Mouse (Mus musculus): Measurements from ENCODE around the gene Akap6. TPM values are rescaled to one million over a fixed set of nuclear protein-coding genes. Genes with fewer than 3 reads are reported as not detected.

Akap6 gene
- polyA plus RNA-seq, 1 experiment: 6.6 TPM

GRCm38 (mm10) chr12:52925448-52925847, 226.3 kb downstream of the Akap6 start:
- no peak for TF ChIP-seq MYOG (IDR thresholded peaks at IDR 0.05; ENCODE audit: control insufficient read depth in 1 of 3, insufficient read depth in 1 of 3, insufficient read length in 2 of 3, low read depth in 2 of 3)
- TF ChIP-seq SRF (IDR thresholded peaks at IDR 0.05; ENCODE audit: control insufficient read depth, insufficient read length, low read depth): no peak
- TF ChIP-seq REST (IDR thresholded peaks at IDR 0.05; ENCODE audit: insufficient read depth, insufficient read length): no peak
- TF ChIP-seq E2F4 (IDR thresholded peaks at IDR 0.05; ENCODE audit: insufficient read depth): no peak
- TF ChIP-seq MYOD1 (IDR thresholded peaks at IDR 0.05; ENCODE audit: control insufficient read depth in 1 of 3, insufficient read length in 2 of 3, low read depth in 2 of 3): no peak
- TF ChIP-seq MAX (IDR thresholded peaks at IDR 0.05; ENCODE audit: low read depth): no peak
- no peak for TF ChIP-seq POLR2A (IDR thresholded peaks at IDR 0.05; ENCODE audit: insufficient read length, low read depth)
- no peak for TF ChIP-seq CEBPB (IDR thresholded peaks at IDR 0.05; ENCODE audit: insufficient read depth, poor library complexity, severe bottlenecking)
- TF ChIP-seq TCF12 (IDR thresholded peaks at IDR 0.05; ENCODE audit: insufficient read depth, poor library complexity, severe bottlenecking): no peak
- TF ChIP-seq POLR2AphosphoS2 (IDR thresholded peaks at IDR 0.05; ENCODE audit: insufficient read length, low read depth): no peak
- no peak overlapping the region for H3K4me3 ChIP-seq
- no peak overlapping the region for H3K4me2 ChIP-seq (ENCODE audit: low read depth)
- H3K36me3 ChIP-seq (ENCODE audit: control insufficient read depth, insufficient read depth): no peaks in the 10 kb centered on the region
- no peaks in the 10 kb centered on the region for H3K79me2 ChIP-seq (ENCODE audit: control insufficient read depth, insufficient read depth)
- H3K27me3 ChIP-seq (ENCODE audit: control insufficient read depth, insufficient read depth, insufficient read length): no peaks in the 10 kb centered on the region
- no peak overlapping the region for H3ac ChIP-seq (ENCODE audit: control insufficient read depth, insufficient read length)

DNA sequence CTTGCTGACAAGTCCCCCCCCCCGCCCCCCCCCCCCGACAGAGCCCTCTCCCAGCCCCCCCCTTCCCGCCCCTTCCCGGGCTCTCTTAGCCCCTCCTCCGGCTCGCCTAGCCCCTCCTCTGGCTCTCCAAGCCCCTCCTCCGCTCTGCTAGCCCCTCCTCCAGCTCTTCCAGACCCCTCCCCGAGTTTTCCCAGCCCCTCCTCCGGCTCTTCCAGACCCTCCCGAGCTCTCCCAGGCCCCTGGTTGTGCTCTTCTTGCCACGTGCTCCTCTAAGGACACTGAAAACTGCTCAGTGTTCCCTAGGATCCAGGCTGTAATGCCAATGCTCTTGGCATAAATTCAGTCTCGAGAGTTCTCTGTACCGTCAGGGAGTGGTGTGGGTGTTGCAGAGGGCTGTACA, 234.6 kb downstream of the Akap6 start:
- no peak overlapping the region for H3K4me2 ChIP-seq (ENCODE audit: low read depth)
- H3K79me2 ChIP-seq (ENCODE audit: control insufficient read depth, insufficient read depth): no peaks in the 10 kb centered on the region
- TF ChIP-seq POLR2AphosphoS2 (IDR thresholded peaks at IDR 0.05; ENCODE audit: insufficient read length, low read depth): no peak
- TF ChIP-seq MYOG (IDR thresholded peaks at IDR 0.05; ENCODE audit: control insufficient read depth in 1 of 3, insufficient read depth in 1 of 3, insufficient read length in 2 of 3, low read depth in 2 of 3): no peak
- no peak for TF ChIP-seq CEBPB (IDR thresholded peaks at IDR 0.05; ENCODE audit: insufficient read depth, poor library complexity, severe bottlenecking)
- TF ChIP-seq MYOD1 (IDR thresholded peaks at IDR 0.05; ENCODE audit: control insufficient read depth in 1 of 3, insufficient read length in 2 of 3, low read depth in 2 of 3): no peak
- no peak for TF ChIP-seq SRF (IDR thresholded peaks at IDR 0.05; ENCODE audit: control insufficient read depth, insufficient read length, low read depth)
- no peak for TF ChIP-seq TCF12 (IDR thresholded peaks at IDR 0.05; ENCODE audit: insufficient read depth, poor library complexity, severe bottlenecking)
- no peak for TF ChIP-seq POLR2A (IDR thresholded peaks at IDR 0.05; ENCODE audit: insufficient read length, low read depth)
- TF ChIP-seq TCF3 (IDR thresholded peaks at IDR 0.05; ENCODE audit: insufficient read length, low read depth): no peak
- no peak overlapping the region for H3K4me3 ChIP-seq
- H3K27me3 ChIP-seq (ENCODE audit: control insufficient read depth, insufficient read depth, insufficient read length): no peaks in the 10 kb centered on the region
- no peak overlapping the region for H3ac ChIP-seq (ENCODE audit: control insufficient read depth, insufficient read length)
- H3K36me3 ChIP-seq (ENCODE audit: control insufficient read depth, insufficient read depth): peaks cover 3% of the 10 kb centered on the region

DNA sequence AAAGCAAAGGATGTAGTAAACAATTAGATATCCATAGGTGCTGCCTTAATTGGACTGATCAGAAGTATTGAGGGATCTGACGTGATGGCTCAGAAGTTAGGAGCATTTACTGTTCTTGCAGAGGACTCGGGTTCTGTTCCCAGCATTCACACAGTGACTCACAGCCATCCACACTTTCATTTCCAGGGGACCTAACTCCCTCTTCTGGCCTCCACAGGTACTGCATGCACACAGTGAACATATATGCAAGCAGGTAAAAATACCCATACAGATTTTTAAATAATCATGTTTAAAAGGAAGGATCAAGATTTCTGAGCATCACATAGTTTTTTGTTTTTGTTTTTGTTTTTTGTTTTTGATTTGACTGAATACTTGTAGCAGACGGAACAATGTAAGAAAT, 235.8 kb downstream of the Akap6 start:
- H3K4me2 ChIP-seq (ENCODE audit: low read depth): no peak overlapping the region
- H3K4me3 ChIP-seq: no peak overlapping the region
- no peaks in the 10 kb centered on the region for H3K79me2 ChIP-seq (ENCODE audit: control insufficient read depth, insufficient read depth)
- H3K27me3 ChIP-seq (ENCODE audit: control insufficient read depth, insufficient read depth, insufficient read length): no peaks in the 10 kb centered on the region
- H3K36me3 ChIP-seq (ENCODE audit: control insufficient read depth, insufficient read depth): peaks cover 6% of the 10 kb centered on the region
- TF ChIP-seq POLR2AphosphoS2 (IDR thresholded peaks at IDR 0.05; ENCODE audit: insufficient read length, low read depth) (no peak), REST (IDR thresholded peaks at IDR 0.05; ENCODE audit: insufficient read depth, insufficient read length) (no peak), SRF (IDR thresholded peaks at IDR 0.05; ENCODE audit: control insufficient read depth, insufficient read length, low read depth) (no peak), MYOG (IDR thresholded peaks at IDR 0.05; ENCODE audit: control insufficient read depth in 1 of 3, insufficient read depth in 1 of 3, insufficient read length in 2 of 3, low read depth in 2 of 3) (no peak), E2F4 (IDR thresholded peaks at IDR 0.05; ENCODE audit: insufficient read depth) (no peak), MAX (IDR thresholded peaks at IDR 0.05; ENCODE audit: low read depth) (no peak), POLR2A (IDR thresholded peaks at IDR 0.05; ENCODE audit: insufficient read length, low read depth) (no peak), CEBPB (IDR thresholded peaks at IDR 0.05; ENCODE audit: insufficient read depth, poor library complexity, severe bottlenecking) (no peak), TCF3 (IDR thresholded peaks at IDR 0.05; ENCODE audit: insufficient read length, low read depth) (no peak), TCF12 (IDR thresholded peaks at IDR 0.05; ENCODE audit: insufficient read depth, poor library complexity, severe bottlenecking) (no peak), MYOD1 (IDR thresholded peaks at IDR 0.05; ENCODE audit: control insufficient read depth in 1 of 3, insufficient read length in 2 of 3, low read depth in 2 of 3) (no peak)
- no peak overlapping the region for H3ac ChIP-seq (ENCODE audit: control insufficient read depth, insufficient read length)

GRCm38 (mm10) chr12:52938786-52939185, 239.6 kb downstream of the Akap6 start:
- TF ChIP-seq MYOG (IDR thresholded peaks at IDR 0.05; ENCODE audit: control insufficient read depth in 1 of 3, insufficient read depth in 1 of 3, insufficient read length in 2 of 3, low read depth in 2 of 3): no peak
- TF ChIP-seq CEBPB (IDR thresholded peaks at IDR 0.05; ENCODE audit: insufficient read depth, poor library complexity, severe bottlenecking): no peak
- no peak for TF ChIP-seq TCF3 (IDR thresholded peaks at IDR 0.05; ENCODE audit: insufficient read length, low read depth)
- no peak for TF ChIP-seq MYOD1 (IDR thresholded peaks at IDR 0.05; ENCODE audit: control insufficient read depth in 1 of 3, insufficient read length in 2 of 3, low read depth in 2 of 3)
- TF ChIP-seq MAX (IDR thresholded peaks at IDR 0.05; ENCODE audit: low read depth): no peak
- no peak for TF ChIP-seq POLR2A (IDR thresholded peaks at IDR 0.05; ENCODE audit: insufficient read length, low read depth)
- TF ChIP-seq REST (IDR thresholded peaks at IDR 0.05; ENCODE audit: insufficient read depth, insufficient read length): no peak
- no peak for TF ChIP-seq E2F4 (IDR thresholded peaks at IDR 0.05; ENCODE audit: insufficient read depth)
- TF ChIP-seq TCF12 (IDR thresholded peaks at IDR 0.05; ENCODE audit: insufficient read depth, poor library complexity, severe bottlenecking): no peak
- TF ChIP-seq POLR2AphosphoS2 (IDR thresholded peaks at IDR 0.05; ENCODE audit: insufficient read length, low read depth): no peak
- TF ChIP-seq SRF (IDR thresholded peaks at IDR 0.05; ENCODE audit: control insufficient read depth, insufficient read length, low read depth): no peak
- no peak for TF ChIP-seq USF1 (IDR thresholded peaks at IDR 0.05; ENCODE audit: low read depth)
- H3K27me3 ChIP-seq (ENCODE audit: control insufficient read depth, insufficient read depth, insufficient read length): no peaks in the 10 kb centered on the region
- H3K79me2 ChIP-seq (ENCODE audit: control insufficient read depth, insufficient read depth): no peaks in the 10 kb centered on the region
- H3K4me3 ChIP-seq: no peak overlapping the region
- peaks cover 6% of the 10 kb centered on the region for H3K36me3 ChIP-seq (ENCODE audit: control insufficient read depth, insufficient read depth)
- H3K4me2 ChIP-seq (ENCODE audit: low read depth): no peak overlapping the region
- no peak overlapping the region for H3ac ChIP-seq (ENCODE audit: control insufficient read depth, insufficient read length)

Measured in myocyte (in vitro differentiated cells).